Mouse (Mus musculus): Measurements from ENCODE around the gene Pdzd2. TPM values are rescaled to one million over a fixed set of nuclear protein-coding genes. Genes with fewer than 3 reads are reported as not detected.
A peak's percentile ranks its signal among the peaks of the same experiment; 100 is the strongest.

Gene Pdzd2
- polyA plus RNA-seq, 1 experiment from 2014 or later = 3.4 TPM

- no peaks in the 10 kb centered on the region for H3K27me3 ChIP-seq (ENCODE audit: control insufficient read depth, insufficient read depth, low read length)
- H3K27ac ChIP-seq (replicated peaks; ENCODE audit: low read depth, low read length) = no peak overlapping the region
- 0 out of 2 replicates have a peak, but pooled peaks cover 2% of the 10 kb centered on the region for H3K4me1 ChIP-seq (ENCODE audit: control insufficient read depth, insufficient read depth, low read length)
- H3K4me3 ChIP-seq (ENCODE audit: low read depth, low read length) = no peak overlapping the region
- 65% methylated on average over 5 of the region's 5 CpGs for WGBS
- H3K36me3 ChIP-seq (replicated peaks; ENCODE audit: control insufficient read depth, insufficient read depth, low read depth, low read length) = no peaks in the 10 kb centered on the region
- DNase-seq (ENCODE audit: low spot score) (no peak), ATAC-seq (replicated peaks; ENCODE audit: insufficient number of reproducible peaks, low FRiP score, low TSS enrichment, low read depth) (no peak)
- H3K9me3 ChIP-seq (replicated peaks; ENCODE audit: control insufficient read depth, low read length) = no peaks in the 10 kb centered on the region
- H3K4me2 ChIP-seq (ENCODE audit: low read depth, low read length) = no peak overlapping the region
- no peak overlapping the region for H3K9ac ChIP-seq (replicated peaks; ENCODE audit: low read length)
Measured at GRCm38 (mm10) chr15:12547640-12548405, 191.9 kb downstream of the Pdzd2 start.

- H3K4me2 ChIP-seq (ENCODE audit: low read depth, low read length) = no peak overlapping the region
- H3K4me3 ChIP-seq (ENCODE audit: low read depth, low read length) = no peak overlapping the region
- no peaks in the 10 kb centered on the region for H3K36me3 ChIP-seq (replicated peaks; ENCODE audit: control insufficient read depth, insufficient read depth, low read depth, low read length)
- H3K27ac ChIP-seq (replicated peaks; ENCODE audit: low read depth, low read length) = no peak overlapping the region
- ATAC-seq (replicated peaks; ENCODE audit: insufficient number of reproducible peaks, low FRiP score, low TSS enrichment, low read depth) = no peak
- WGBS = 81% methylated on average over 6 of the region's 6 CpGs
- H3K9me3 ChIP-seq (replicated peaks; ENCODE audit: control insufficient read depth, low read length) = no peaks in the 10 kb centered on the region
- H3K9ac ChIP-seq (replicated peaks; ENCODE audit: low read length) = no peak overlapping the region
- H3K27me3 ChIP-seq (ENCODE audit: control insufficient read depth, insufficient read depth, low read length) = no peaks in the 10 kb centered on the region
- no peak for DNase-seq (ENCODE audit: low spot score)
- 0 out of 2 replicates have a peak, but pooled peaks cover 2% of the 10 kb centered on the region for H3K4me1 ChIP-seq (ENCODE audit: control insufficient read depth, insufficient read depth, low read length)
Measured at GRCm38 (mm10) chr15:12546781-12547180, 192.9 kb downstream of the Pdzd2 start.

GRCm38 (mm10) chr15:12545671-12546070 is 194.1 kb downstream of the Pdzd2 start:
- 68% methylated on average over 6 of the region's 6 CpGs for WGBS

GRCm38 (mm10) chr15:12545220-12545619 is 194.5 kb downstream of the Pdzd2 start:
- 41% methylated on average over 3 of the region's 3 CpGs for WGBS
- Histone ChIP-seq H3K4me3 (ENCODE audit: low read depth, low read length) (no peak overlapping the region), H3K27me3 (ENCODE audit: control insufficient read depth, insufficient read depth, low read length) (no peaks in the 10 kb centered on the region), H3K36me3 (replicated peaks; ENCODE audit: control insufficient read depth, insufficient read depth, low read depth, low read length) (no peaks in the 10 kb centered on the region), H3K4me1 (ENCODE audit: control insufficient read depth, insufficient read depth, low read length) (0 out of 2 replicates have a peak, but pooled peaks cover 2% of the 10 kb centered on the region), H3K9ac (replicated peaks; ENCODE audit: low read length) (no peak overlapping the region), H3K27ac (replicated peaks; ENCODE audit: low read depth, low read length) (no peak overlapping the region), H3K4me2 (ENCODE audit: low read depth, low read length) (no peak overlapping the region), H3K9me3 (replicated peaks; ENCODE audit: control insufficient read depth, low read length) (no peaks in the 10 kb centered on the region)
- ATAC-seq (replicated peaks; ENCODE audit: insufficient number of reproducible peaks, low FRiP score, low TSS enrichment, low read depth) (no peak), DNase-seq (ENCODE audit: low spot score) (peak; percentile 8)

More at GRCm38 (mm10) chr15:12545671-12546070, 194.1 kb downstream of the Pdzd2 start:
- ATAC-seq (replicated peaks; ENCODE audit: insufficient number of reproducible peaks, low FRiP score, low TSS enrichment, low read depth) (no peak), DNase-seq (ENCODE audit: low spot score) (no peak)
- H3K9me3 ChIP-seq (replicated peaks; ENCODE audit: control insufficient read depth, low read length) = no peaks in the 10 kb centered on the region
- H3K27me3 ChIP-seq (ENCODE audit: control insufficient read depth, insufficient read depth, low read length) = no peaks in the 10 kb centered on the region
- H3K4me1 ChIP-seq (ENCODE audit: control insufficient read depth, insufficient read depth, low read length) = 0 out of 2 replicates have a peak, but pooled peaks cover 2% of the 10 kb centered on the region
- no peak overlapping the region for H3K27ac ChIP-seq (replicated peaks; ENCODE audit: low read depth, low read length)
- no peak overlapping the region for H3K4me2 ChIP-seq (ENCODE audit: low read depth, low read length)
- no peak overlapping the region for H3K4me3 ChIP-seq (ENCODE audit: low read depth, low read length)
- H3K9ac ChIP-seq (replicated peaks; ENCODE audit: low read length) = no peak overlapping the region
- no peaks in the 10 kb centered on the region for H3K36me3 ChIP-seq (replicated peaks; ENCODE audit: control insufficient read depth, insufficient read depth, low read depth, low read length)

- DNase-seq (ENCODE audit: low spot score) (no peak), ATAC-seq (replicated peaks; ENCODE audit: insufficient number of reproducible peaks, low FRiP score, low TSS enrichment, low read depth) (no peak)
- Histone ChIP-seq H3K36me3 (replicated peaks; ENCODE audit: control insufficient read depth, insufficient read depth, low read depth, low read length) (no peaks in the 10 kb centered on the region), H3K9me3 (replicated peaks; ENCODE audit: control insufficient read depth, low read length) (no peaks in the 10 kb centered on the region), H3K4me3 (ENCODE audit: low read depth, low read length) (no peak overlapping the region), H3K4me1 (ENCODE audit: control insufficient read depth, insufficient read depth, low read length) (0 out of 2 replicates have a peak, but pooled peaks cover under 1% of the 10 kb centered on the region), H3K27ac (replicated peaks; ENCODE audit: low read depth, low read length) (no peak overlapping the region), H3K4me2 (ENCODE audit: low read depth, low read length) (no peak overlapping the region), H3K27me3 (ENCODE audit: control insufficient read depth, insufficient read depth, low read length) (no peaks in the 10 kb centered on the region), H3K9ac (replicated peaks; ENCODE audit: low read length) (no peak overlapping the region)
- WGBS = 66% methylated on average over 13 of the region's 13 CpGs
Measured at GRCm38 (mm10) chr15:12543686-12544325, 195.9 kb downstream of the Pdzd2 start.

- ATAC-seq (replicated peaks; ENCODE audit: insufficient number of reproducible peaks, low FRiP score, low TSS enrichment, low read depth) = no peak
- WGBS = 90% methylated on average over 6 of the region's 6 CpGs
- H3K9me3 ChIP-seq (replicated peaks; ENCODE audit: control insufficient read depth, low read length) = no peaks in the 10 kb centered on the region
Measured at GRCm38 (mm10) chr15:12542316-12542715, 197.4 kb downstream of the Pdzd2 start.

GRCm38 (mm10) chr15:12539618-12540302 is 200.0 kb downstream of the Pdzd2 start:
- H3K4me3 ChIP-seq (ENCODE audit: low read depth, low read length) = no peak overlapping the region
- no peaks in the 10 kb centered on the region for H3K36me3 ChIP-seq (replicated peaks; ENCODE audit: control insufficient read depth, insufficient read depth, low read depth, low read length)
- H3K4me1 ChIP-seq (ENCODE audit: control insufficient read depth, insufficient read depth, low read length) = no peaks in the 10 kb centered on the region
- DNase-seq (ENCODE audit: low spot score) = peak; percentile 74
- no peak overlapping the region for H3K27ac ChIP-seq (replicated peaks; ENCODE audit: low read depth, low read length)
- no peaks in the 10 kb centered on the region for H3K27me3 ChIP-seq (ENCODE audit: control insufficient read depth, insufficient read depth, low read length)
- no peak for ATAC-seq (replicated peaks; ENCODE audit: insufficient number of reproducible peaks, low FRiP score, low TSS enrichment, low read depth)
- no peak overlapping the region for H3K4me2 ChIP-seq (ENCODE audit: low read depth, low read length)
- 79% methylated on average over 11 of the region's 11 CpGs for WGBS
- no peak overlapping the region for H3K9ac ChIP-seq (replicated peaks; ENCODE audit: low read length)
- H3K9me3 ChIP-seq (replicated peaks; ENCODE audit: control insufficient read depth, low read length) = no peaks in the 10 kb centered on the region

More at GRCm38 (mm10) chr15:12542316-12542715, 197.4 kb downstream of the Pdzd2 start:
- Histone ChIP-seq H3K4me3 (ENCODE audit: low read depth, low read length) (no peak overlapping the region), H3K4me2 (ENCODE audit: low read depth, low read length) (no peak overlapping the region), H3K36me3 (replicated peaks; ENCODE audit: control insufficient read depth, insufficient read depth, low read depth, low read length) (no peaks in the 10 kb centered on the region), H3K9ac (replicated peaks; ENCODE audit: low read length) (no peak overlapping the region), H3K4me1 (ENCODE audit: control insufficient read depth, insufficient read depth, low read length) (no peaks in the 10 kb centered on the region), H3K27ac (replicated peaks; ENCODE audit: low read depth, low read length) (no peak overlapping the region), H3K27me3 (ENCODE audit: control insufficient read depth, insufficient read depth, low read length) (no peaks in the 10 kb centered on the region)
- no peak for DNase-seq (ENCODE audit: low spot score)

Measured in embryonic facial prominence, embryonic 11.5 days (tissue).